Mouse (Mus musculus): ENCODE measurements at regions not wholly inside any gene's neighbourhood (a gene's known extent, or its start where the extent isn't known, plus 50 kb on each side); places are given as distances from the start of the nearest gene placed in this dataset.

DNA sequence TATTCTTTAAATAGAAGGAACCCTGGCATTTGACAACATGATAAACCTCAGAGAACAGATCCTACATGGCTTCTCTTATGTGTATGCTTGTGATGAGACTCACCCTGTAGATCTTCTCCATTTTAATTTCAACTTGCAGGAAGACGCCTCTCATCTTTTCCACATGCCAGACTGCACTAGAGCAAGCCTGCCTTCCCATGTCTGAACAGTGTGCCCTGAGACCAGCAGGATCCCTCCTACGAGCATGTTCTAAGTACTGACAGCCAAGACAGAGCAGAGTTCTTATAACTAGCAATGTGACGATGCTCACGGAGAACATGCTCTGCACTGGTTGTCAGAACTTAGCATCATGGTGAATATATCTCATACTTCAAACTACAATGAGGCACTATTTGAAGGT lies 277.5 kb upstream of the BB014433 start:
- TF ChIP-seq POLR2A (IDR thresholded peaks at IDR 0.05; ENCODE audit: control insufficient read depth, low read depth, low read length) (no peak), CTCF (IDR thresholded peaks at IDR 0.05; ENCODE audit: control insufficient read depth, insufficient read depth, insufficient replicate concordance, low read depth, low read length) (no peak)
- H3K27me3 ChIP-seq (ENCODE audit: control insufficient read depth, insufficient read depth, low read length) = no peaks in the 10 kb centered on the region
- no peak overlapping the region for H3K27ac ChIP-seq (ENCODE audit: control insufficient read depth, insufficient read depth, low read depth, low read length)
- H3K36me3 ChIP-seq (ENCODE audit: control insufficient read depth, insufficient read depth, low read length) = no peaks in the 10 kb centered on the region
- H3K4me1 ChIP-seq (ENCODE audit: control insufficient read depth, insufficient read depth, low read length) = peaks cover 10% of the 10 kb centered on the region
- no peak overlapping the region for H3K4me3 ChIP-seq (ENCODE audit: control insufficient read depth, low read depth, low read length)

DNA sequence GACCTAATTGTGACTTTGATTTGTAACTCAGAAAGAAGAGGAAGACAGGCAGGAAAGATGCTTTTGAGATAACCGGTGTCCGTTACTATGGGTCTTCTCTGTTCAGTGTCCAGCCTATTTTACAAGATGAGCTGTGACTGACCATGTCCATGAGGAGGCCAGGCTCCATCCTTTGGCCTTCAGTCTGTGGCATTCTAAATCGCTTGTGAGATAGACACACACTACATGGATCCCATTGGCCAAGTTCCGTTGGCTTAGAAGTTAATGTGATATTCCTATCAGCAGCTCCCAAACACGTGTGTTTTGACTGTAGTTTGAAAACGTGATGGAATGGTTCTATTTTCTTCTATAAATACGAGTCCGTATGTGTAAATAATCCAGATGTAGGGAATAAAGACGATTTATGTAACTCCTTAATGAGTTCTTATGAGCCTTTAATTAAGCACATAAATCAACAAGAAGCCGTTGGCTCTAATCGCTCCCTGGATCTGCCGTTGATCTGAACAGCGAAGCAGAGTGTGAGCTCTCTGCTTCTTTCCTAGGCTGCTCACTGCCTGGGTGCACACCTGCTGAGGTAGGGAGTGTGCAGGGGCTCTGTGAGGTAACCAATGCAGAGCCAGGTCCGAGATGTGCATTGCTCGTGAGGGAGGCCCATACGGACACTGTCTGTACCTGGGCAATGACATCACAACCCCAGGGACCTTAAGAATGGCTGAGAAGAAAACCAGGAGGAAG lies 272.4 kb upstream of the BB014433 start:
- Histone ChIP-seq H3K27me3 (ENCODE audit: control insufficient read depth, insufficient read depth, low read length) (no peaks in the 10 kb centered on the region), H3K36me3 (ENCODE audit: control insufficient read depth, insufficient read depth, low read length) (no peaks in the 10 kb centered on the region), H3K4me3 (ENCODE audit: control insufficient read depth, low read depth, low read length) (no peak overlapping the region), H3K4me1 (ENCODE audit: control insufficient read depth, insufficient read depth, low read length) (no peaks in the 10 kb centered on the region), H3K27ac (ENCODE audit: control insufficient read depth, insufficient read depth, low read depth, low read length) (no peak overlapping the region)
- TF ChIP-seq POLR2A (IDR thresholded peaks at IDR 0.05; ENCODE audit: control insufficient read depth, low read depth, low read length) (no peak), CTCF (IDR thresholded peaks at IDR 0.05; ENCODE audit: control insufficient read depth, insufficient read depth, insufficient replicate concordance, low read depth, low read length) (no peak)

DNA sequence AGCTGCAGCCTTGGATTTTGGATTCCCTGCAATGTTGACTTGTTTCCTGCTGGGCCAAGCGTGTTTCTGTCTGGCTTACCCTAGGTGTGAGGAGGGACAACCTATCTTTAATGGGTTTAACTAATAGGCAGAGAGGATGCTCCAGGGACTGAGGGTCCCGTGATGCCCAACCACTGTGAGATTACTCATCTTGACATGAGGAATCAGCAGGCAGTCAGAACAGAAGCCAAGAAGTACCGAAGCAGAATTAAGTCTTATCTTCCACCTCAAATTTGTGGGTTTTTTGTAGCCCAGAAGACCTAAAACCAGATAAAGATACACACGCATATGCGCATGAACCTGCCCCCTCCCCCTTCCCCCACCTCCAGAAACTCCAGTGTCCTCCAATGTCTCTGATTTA lies 267.6 kb upstream of the BB014433 start:
- TF ChIP-seq POLR2A (IDR thresholded peaks at IDR 0.05; ENCODE audit: control insufficient read depth, low read depth, low read length) (no peak), CTCF (IDR thresholded peaks at IDR 0.05; ENCODE audit: control insufficient read depth, insufficient read depth, insufficient replicate concordance, low read depth, low read length) (no peak)
- H3K27ac ChIP-seq (ENCODE audit: control insufficient read depth, insufficient read depth, low read depth, low read length) = no peak overlapping the region
- no peaks in the 10 kb centered on the region for H3K27me3 ChIP-seq (ENCODE audit: control insufficient read depth, insufficient read depth, low read length)

DNA sequence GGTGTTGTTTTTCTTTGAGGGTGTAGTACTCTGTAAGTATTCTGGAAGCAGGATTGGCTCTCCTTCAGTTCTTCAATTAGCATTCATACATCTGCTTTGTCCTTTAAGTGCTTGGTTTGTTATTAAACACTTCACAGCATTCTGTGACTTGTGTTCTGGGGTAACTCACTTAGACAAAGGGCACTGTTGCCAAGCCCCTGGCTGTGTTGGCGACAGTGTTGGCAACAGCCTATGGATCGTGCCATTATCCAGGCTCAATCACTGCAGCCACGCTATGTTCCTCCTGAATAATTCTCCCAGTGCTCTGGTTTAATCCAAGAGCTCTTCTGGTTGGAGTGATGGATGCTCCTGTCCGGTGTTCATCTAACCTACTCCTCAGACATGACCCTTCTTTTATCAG lies 265.6 kb upstream of the BB014433 start:
- Histone ChIP-seq H3K36me3 (ENCODE audit: control insufficient read depth, insufficient read depth, low read length) (no peaks in the 10 kb centered on the region), H3K27ac (ENCODE audit: control insufficient read depth, insufficient read depth, low read depth, low read length) (no peak overlapping the region), H3K4me1 (ENCODE audit: control insufficient read depth, insufficient read depth, low read length) (no peaks in the 10 kb centered on the region), H3K27me3 (ENCODE audit: control insufficient read depth, insufficient read depth, low read length) (no peaks in the 10 kb centered on the region), H3K4me3 (ENCODE audit: control insufficient read depth, low read depth, low read length) (no peak overlapping the region)
- TF ChIP-seq POLR2A (IDR thresholded peaks at IDR 0.05; ENCODE audit: control insufficient read depth, low read depth, low read length) (no peak), CTCF (IDR thresholded peaks at IDR 0.05; ENCODE audit: control insufficient read depth, insufficient read depth, insufficient replicate concordance, low read depth, low read length) (no peak)

More for the DNA sequence above, 267.6 kb upstream of the BB014433 start:
- Histone ChIP-seq H3K36me3 (ENCODE audit: control insufficient read depth, insufficient read depth, low read length) (no peaks in the 10 kb centered on the region), H3K4me3 (ENCODE audit: control insufficient read depth, low read depth, low read length) (no peak overlapping the region), H3K4me1 (ENCODE audit: control insufficient read depth, insufficient read depth, low read length) (no peaks in the 10 kb centered on the region)

DNA sequence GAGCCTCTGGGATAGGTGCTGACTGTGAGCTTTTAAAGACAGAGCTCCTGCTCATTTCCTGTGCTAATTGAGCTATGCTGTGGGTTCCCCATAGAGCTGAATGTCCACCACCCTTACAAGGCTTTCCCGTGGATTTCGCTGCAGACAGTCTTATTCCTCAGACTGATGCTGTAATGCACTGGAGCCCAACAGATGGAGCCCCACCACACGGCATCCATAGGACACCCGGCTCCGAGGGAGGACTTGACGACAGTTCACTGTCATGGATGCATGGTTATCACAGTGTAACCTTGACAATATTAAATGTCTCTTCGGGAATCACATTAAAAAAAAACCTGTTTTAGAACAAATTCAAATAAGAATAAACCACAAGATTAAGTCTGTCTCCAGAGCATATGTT lies 265.2 kb upstream of the BB014433 start:
- H3K4me3 ChIP-seq (ENCODE audit: control insufficient read depth, low read depth, low read length) = no peak overlapping the region
- no peaks in the 10 kb centered on the region for H3K36me3 ChIP-seq (ENCODE audit: control insufficient read depth, insufficient read depth, low read length)
- TF ChIP-seq POLR2A (IDR thresholded peaks at IDR 0.05; ENCODE audit: control insufficient read depth, low read depth, low read length) (no peak), CTCF (IDR thresholded peaks at IDR 0.05; ENCODE audit: control insufficient read depth, insufficient read depth, insufficient replicate concordance, low read depth, low read length) (no peak)
- no peaks in the 10 kb centered on the region for H3K27me3 ChIP-seq (ENCODE audit: control insufficient read depth, insufficient read depth, low read length)
- H3K4me1 ChIP-seq (ENCODE audit: control insufficient read depth, insufficient read depth, low read length) = no peaks in the 10 kb centered on the region
- no peak overlapping the region for H3K27ac ChIP-seq (ENCODE audit: control insufficient read depth, insufficient read depth, low read depth, low read length)

DNA sequence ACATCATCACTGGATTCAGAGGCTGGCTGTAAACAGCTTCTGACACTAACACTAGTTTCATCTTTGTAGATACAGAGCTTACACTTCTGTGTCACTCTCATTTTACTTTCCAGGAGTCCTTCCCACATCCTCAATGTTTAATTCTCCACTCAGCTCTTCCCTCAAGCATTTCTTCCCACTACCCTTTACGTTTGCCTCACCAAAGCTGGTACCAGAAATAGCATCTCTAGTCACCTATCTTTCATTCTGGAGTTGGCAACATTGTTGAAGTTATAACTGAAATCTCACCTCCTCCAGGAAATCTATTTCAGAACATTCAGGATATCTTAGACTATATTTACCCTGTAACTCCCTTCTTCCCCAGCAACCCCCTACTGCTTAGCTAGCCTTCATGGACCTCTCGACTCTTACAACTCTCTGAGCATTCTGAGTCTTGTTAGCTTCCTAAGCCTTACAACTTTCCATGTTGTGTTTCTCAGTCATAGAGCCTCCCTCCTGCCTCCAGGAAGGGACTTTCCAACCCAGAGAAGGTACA lies 258.3 kb upstream of the BB014433 start:
- no peak overlapping the region for H3K27ac ChIP-seq (ENCODE audit: control insufficient read depth, insufficient read depth, low read depth, low read length)
- TF ChIP-seq CTCF (IDR thresholded peaks at IDR 0.05; ENCODE audit: control insufficient read depth, insufficient read depth, insufficient replicate concordance, low read depth, low read length) (no peak), POLR2A (IDR thresholded peaks at IDR 0.05; ENCODE audit: control insufficient read depth, low read depth, low read length) (no peak)
- H3K4me1 ChIP-seq (ENCODE audit: control insufficient read depth, insufficient read depth, low read length) = no peaks in the 10 kb centered on the region
- H3K36me3 ChIP-seq (ENCODE audit: control insufficient read depth, insufficient read depth, low read length) = no peaks in the 10 kb centered on the region
- H3K4me3 ChIP-seq (ENCODE audit: control insufficient read depth, low read depth, low read length) = no peak overlapping the region
- H3K27me3 ChIP-seq (ENCODE audit: control insufficient read depth, insufficient read depth, low read length) = no peaks in the 10 kb centered on the region

DNA sequence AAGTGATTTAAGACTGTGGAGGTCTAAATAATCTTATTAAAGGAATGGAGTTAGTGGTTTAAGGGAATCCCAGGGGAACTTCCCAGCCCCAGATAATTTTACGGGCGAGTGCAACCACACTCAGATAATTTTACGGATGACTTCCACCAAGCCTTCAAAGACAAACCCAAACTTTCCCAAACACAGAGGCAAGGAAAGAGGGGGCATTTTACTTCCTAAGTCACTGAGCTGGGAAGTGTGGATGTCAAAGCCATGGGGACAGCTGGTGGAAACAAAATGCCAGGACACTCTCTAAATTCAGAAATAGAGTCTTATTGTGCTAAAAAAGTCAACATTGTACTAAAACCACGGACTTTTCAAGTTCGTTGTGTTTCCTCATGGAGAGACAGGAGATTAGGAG lies 227.9 kb upstream of the BB014433 start:
- Histone ChIP-seq H3K27ac (ENCODE audit: control insufficient read depth, insufficient read depth, low read depth, low read length) (no peak overlapping the region), H3K4me3 (ENCODE audit: control insufficient read depth, low read depth, low read length) (no peak overlapping the region), H3K27me3 (ENCODE audit: control insufficient read depth, insufficient read depth, low read length) (no peaks in the 10 kb centered on the region), H3K4me1 (ENCODE audit: control insufficient read depth, insufficient read depth, low read length) (no peaks in the 10 kb centered on the region), H3K36me3 (ENCODE audit: control insufficient read depth, insufficient read depth, low read length) (no peaks in the 10 kb centered on the region)
- TF ChIP-seq CTCF (IDR thresholded peaks at IDR 0.05; ENCODE audit: control insufficient read depth, insufficient read depth, insufficient replicate concordance, low read depth, low read length) (no peak), POLR2A (IDR thresholded peaks at IDR 0.05; ENCODE audit: control insufficient read depth, low read depth, low read length) (no peak)

Data from testis, adult 2 months (tissue).